Mouse (Mus musculus): ENCODE data around the gene Gm49366.

DNA sequence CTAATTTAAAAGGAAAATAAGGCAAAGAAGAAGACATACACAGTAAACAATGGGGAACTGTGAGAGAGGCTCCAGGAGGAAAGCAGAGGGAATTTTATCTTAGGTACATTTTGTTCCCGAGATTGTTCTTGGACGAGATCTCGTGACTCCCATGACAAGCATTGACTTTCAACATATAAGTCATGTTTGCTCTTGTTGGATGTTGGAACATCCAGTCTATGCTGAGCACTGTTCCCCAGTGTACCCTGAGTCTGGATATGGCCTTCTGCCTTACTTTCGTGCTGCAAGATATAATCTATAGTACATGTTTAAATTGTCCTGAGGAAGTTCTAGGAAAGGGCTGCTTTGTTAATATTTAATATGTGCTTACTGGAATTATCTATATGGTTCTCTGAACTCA lies 45.8 kb downstream of the Gm49366 start:
- TF ChIP-seq CTCF (IDR thresholded peaks at IDR 0.05), result no peak
- no peak for TF ChIP-seq POLR2A (IDR thresholded peaks at IDR 0.05; ENCODE audit: insufficient read depth, low read depth, low read length)
